Mouse (Mus musculus) liver, embryonic 14.5 days (tissue): ENCODE data around the gene Gpr1. TPM values are rescaled to one million over a fixed set of nuclear protein-coding genes. Genes with fewer than 3 reads are reported as not detected.

Experiments
- ATAC-seq: fragments of 200-750 bp; cut with Nextera tagmentation; 2 replicates; pipeline ENCODE4 v1.8.0; 2017; ENCODE audit warnings: moderate number of reproducible peaks, mild to moderate bottlenecking, moderate library complexity; ENCODE audit not compliant: insufficient read depth
- DNase-seq, 3 experiments: peaks; one replicate each; pipeline ENCODE4 v3.0.0-alpha.2; 2012 to 2013; ENCODE audit warnings: low read depth in 3 of 3, low spot score in 3 of 3
- H3K27ac ChIP-seq: fragments of 300-500 bp; sonication (generic); 2 replicates; pipeline ENCODE4 v1.5.1; 2014; ENCODE audit warnings: moderate library complexity, mild to moderate bottlenecking, control low read depth, inconsistent platforms
- H3K27me3 ChIP-seq: fragments of 300-500 bp; sonication (generic); 2 replicates; pipeline ENCODE4 v1.6.1; 2014; ENCODE audit warnings: mild to moderate bottlenecking, low read length, moderate library complexity; ENCODE audit not compliant: control insufficient read depth, insufficient read depth
- H3K36me3 ChIP-seq: fragments of 300-500 bp; sonication (generic); replicated peaks from 2 replicates; pipeline ENCODE4 v1.6.1; 2014; ENCODE audit warnings: low read depth; ENCODE audit not compliant: control insufficient read depth, insufficient read depth
- H3K4me1 ChIP-seq, 2 experiments: fragments of 200-500 bp in 1 of 2; fragments of 300-500 bp in 1 of 2; sonication (generic) in 1 of 2; replicated peaks; 2 replicates each; pipeline ENCODE4 v1.6.1; 2012 to 2014; ENCODE audit warnings: antibody characterized with exemption in 1 of 2, inconsistent platforms in 1 of 2, low read length in 1 of 2; ENCODE audit not compliant: control insufficient read depth in 2 of 2, insufficient read depth in 2 of 2
- H3K4me2 ChIP-seq: fragments of 300-500 bp; sonication (generic); 2 replicates; pipeline ENCODE4 v1.6.1; 2014; ENCODE audit warnings: low read depth, mild to moderate bottlenecking, control low read depth, moderate library complexity
- H3K4me3 ChIP-seq, 2 experiments: fragments of 200-500 bp in 1 of 2; fragments of 300-500 bp in 1 of 2; sonication (generic) in 1 of 2; 2 replicates each; pipeline ENCODE4 v1.5.1; 2012 to 2014; ENCODE audit warnings: low read depth in 2 of 2, low read length in 2 of 2, mild to moderate bottlenecking in 2 of 2, control low read depth in 1 of 2, inconsistent platforms in 1 of 2, moderate library complexity in 1 of 2; ENCODE audit not compliant: insufficient read depth in 1 of 2
- H3K9ac ChIP-seq: fragments of 300-500 bp; sonication (generic); replicated peaks from 2 replicates; pipeline ENCODE4 v1.6.1; 2014; ENCODE audit warnings: mild to moderate bottlenecking, control low read depth, moderate library complexity
- H3K9me3 ChIP-seq: fragments of 300-500 bp; sonication (generic); 2 replicates; pipeline ENCODE4 v1.6.1; 2016; ENCODE audit warnings: low read length, mixed read lengths; ENCODE audit not compliant: control insufficient read depth
- CTCF ChIP-seq: IDR thresholded peaks from 2 replicates; pipeline ENCODE4 v1.5.1; 2016; ENCODE audit warnings: antibody characterized with exemption, low read depth, control low read depth
- EP300 ChIP-seq: IDR thresholded peaks from 2 replicates; pipeline ENCODE4 v1.6.1; 2016; ENCODE audit warnings: antibody characterized with exemption, low read depth
- WGBS: fragments of 180-500 bp; shearing (Covaris S2); extraction: QIAGEN DNeasy Blood & Tissue Kit; methylation state at CpG from one replicate; pipeline ENCODE4 v1.1.7; 2014; ENCODE audit not compliant: insufficient replicate concordance; 5-methylcytosine and 5-hydroxymethylcytosine counted together
- microRNA-seq: library from miRNA; unstranded; fragments of <30 nt; microRNA quantifications from one replicate; pipeline ENCODE4, GENCODE M21; 2016
- polyA plus RNA-seq, 2 experiments: library from polyadenylated mRNA; depleted of rRNA in 1 of 2; stranded (reverse) in 1 of 2; unstranded in 1 of 2; fragments of >200 nt; fragmentation: Nextera tagmentation in 1 of 2; extraction: Ambion mirVana in 1 of 2; gene quantifications; 2 replicates each; pipeline versions ENCODE4 v1.2.1 to v1.2.3; 2012 to 2014

Gpr1 gene
- polyA plus RNA-seq, 2 experiments: not detected

GRCm38 (mm10) chr1:63134530-63134929 is 79.8 kb downstream of the Gpr1 start:
- Histone ChIP-seq H3K27ac (no peak overlapping the region), H3K4me1 (peaks cover 9 to 15% of the 10 kb centered on the region in 2 experiments), H3K36me3 (no peaks in the 10 kb centered on the region), H3K4me3 (no peak overlapping the region), H3K9me3 (no peaks in the 10 kb centered on the region), H3K9ac (no peak overlapping the region), H3K4me2 (no peak overlapping the region), H3K27me3 (no peaks in the 10 kb centered on the region)
- no peak for ATAC-seq
- TF ChIP-seq CTCF (no peak), EP300 (no peak)
- 72% methylated on average over 3 of the region's 3 CpGs for WGBS
- DNase-seq: no peak

Small RNA genes lying within 50 kb of the gene (microRNA-seq; reads per million reads assigned to microRNA genes)
- gene Gm24557: not detected
- gene Gm27512: not detected

Other genes with a start within 250 kb of the Gpr1 start
- gene Ino80d, start 99.9 kb downstream of the Gpr1 start, polyA plus RNA-seq (2012; rRNA removed): 2.4 and 2.5 TPM in 2 replicates
- gene Ino80d, start 99.9 kb downstream of the Gpr1 start, polyA plus RNA-seq (2014; fragmentation: Nextera tagmentation; extraction: Ambion mirVana): 3.4 and 3.9 TPM in 2 replicates
- 383 and 523 TPM in 2 replicates for gene Eef1b2, start 37.7 kb downstream of the Gpr1 start, polyA plus RNA-seq (2012; rRNA removed)
- gene Eef1b2, start 37.7 kb downstream of the Gpr1 start, polyA plus RNA-seq (2014; fragmentation: Nextera tagmentation; extraction: Ambion mirVana): 382 TPM in 2 replicates
- gene Ndufs1, start 37.7 kb downstream of the Gpr1 start, polyA plus RNA-seq (2012; rRNA removed): 38.2 and 57.9 TPM in 2 replicates
- gene Ndufs1, start 37.7 kb downstream of the Gpr1 start, polyA plus RNA-seq (2014; fragmentation: Nextera tagmentation; extraction: Ambion mirVana): 108 and 122 TPM in 2 replicates
- 0.09 TPM in 2 replicates for gene Zdbf2, start 58.7 kb upstream of the Gpr1 start, polyA plus RNA-seq (2012; rRNA removed)
- gene Zdbf2, start 58.7 kb upstream of the Gpr1 start, polyA plus RNA-seq (2014; fragmentation: Nextera tagmentation; extraction: Ambion mirVana): 0.06 and 0.19 TPM in 2 replicates
- gene Adam23, start 231.3 kb upstream of the Gpr1 start, polyA plus RNA-seq (2012; rRNA removed): 0.18 and 0.36 TPM in 2 replicates
- gene Adam23, start 231.3 kb upstream of the Gpr1 start, polyA plus RNA-seq (2014; fragmentation: Nextera tagmentation; extraction: Ambion mirVana): 0.24 TPM in 2 replicates